Mouse (Mus musculus) embryonic facial prominence, embryonic 15.5 days (tissue): ENCODE data around the gene 1110017D15Rik. TPM values are rescaled to one million over a fixed set of nuclear protein-coding genes. Genes with fewer than 3 reads are reported as not detected.

Experiments
- ATAC-seq: fragments of 200-750 bp; cut with Nextera tagmentation; 2 replicates; pipeline ENCODE4 v1.8.0; 2017; ENCODE audit warnings: low read depth, moderate TSS enrichment; ENCODE audit not compliant: insufficient number of reproducible peaks, low FRiP score, low TSS enrichment
- H3K27ac ChIP-seq: fragments of 300-500 bp; sonication (generic); replicated peaks from 2 replicates; pipeline ENCODE4 v1.5.1; 2015; ENCODE audit warnings: mild to moderate bottlenecking, inconsistent platforms
- H3K27me3 ChIP-seq: fragments of 300-500 bp; sonication (generic); 2 replicates; pipeline ENCODE4 v1.6.1; 2015; ENCODE audit warnings: inconsistent platforms
- H3K36me3 ChIP-seq: fragments of 300-500 bp; sonication (generic); 2 replicates; pipeline ENCODE4 v1.6.1; 2015; ENCODE audit warnings: mild to moderate bottlenecking, inconsistent platforms
- H3K4me1 ChIP-seq: fragments of 300-500 bp; sonication (generic); 2 replicates; pipeline ENCODE4 v1.6.1; 2015; ENCODE audit warnings: inconsistent platforms
- H3K4me2 ChIP-seq: fragments of 300-500 bp; sonication (generic); replicated peaks from 2 replicates; pipeline ENCODE4 v1.6.1; 2015; ENCODE audit warnings: mild to moderate bottlenecking, inconsistent platforms
- H3K4me3 ChIP-seq: fragments of 300-500 bp; sonication (generic); replicated peaks from 2 replicates; pipeline ENCODE4 v1.5.1; 2015; ENCODE audit warnings: mild to moderate bottlenecking, inconsistent platforms
- H3K9ac ChIP-seq: fragments of 300-500 bp; sonication (generic); 2 replicates; pipeline ENCODE4 v1.6.1; 2015; ENCODE audit warnings: inconsistent platforms
- H3K9me3 ChIP-seq: fragments of 300-500 bp; sonication (generic); replicated peaks from 2 replicates; pipeline ENCODE4 v1.6.1; 2016; ENCODE audit warnings: inconsistent platforms
- WGBS: fragments of 180-500 bp; shearing (Covaris S2); methylation state at CpG from one replicate; pipeline ENCODE4 v1.1.7; 2015; 5-methylcytosine and 5-hydroxymethylcytosine counted together
- polyA plus RNA-seq: library from polyadenylated mRNA; unstranded; fragments of >200 nt; fragmentation: Nextera tagmentation; extraction: Ambion mirVana; gene quantifications from 2 replicates; pipeline ENCODE4 v1.2.1, GENCODE M21; 2015

The 1110017D15Rik gene
- polyA plus RNA-seq, 1 experiment from 2014 or later: 31.4 TPM

DNA sequence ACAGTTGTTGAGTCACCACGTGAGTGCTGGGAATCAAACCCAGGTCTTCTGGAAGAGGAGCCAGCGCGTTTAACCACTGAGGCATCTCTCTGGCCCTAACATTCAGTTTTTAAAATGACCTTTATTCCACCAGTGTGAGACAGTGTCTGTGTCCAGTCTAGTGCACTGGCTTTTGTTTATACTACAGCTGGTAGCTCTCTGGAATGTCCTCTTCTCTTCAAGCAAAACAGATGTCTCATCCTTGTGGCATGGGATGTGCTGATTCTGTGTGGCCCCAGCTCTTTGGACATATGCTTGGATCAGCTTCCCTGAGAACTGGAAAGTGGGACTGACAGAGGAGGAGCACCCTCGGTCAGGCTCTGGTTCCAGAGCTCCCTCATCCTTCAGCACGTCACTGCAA is 17.7 kb upstream of the 1110017D15Rik start:
- no peaks in the 10 kb centered on the region for H3K36me3 ChIP-seq
- H3K4me2 ChIP-seq: no peak overlapping the region
- H3K9ac ChIP-seq: no peak overlapping the region
- no peaks in the 10 kb centered on the region for H3K9me3 ChIP-seq
- H3K27me3 ChIP-seq: no peaks in the 10 kb centered on the region; the same call in 1 of the 2 replicates
- no peak overlapping the region for H3K4me3 ChIP-seq
- H3K4me1 ChIP-seq: no peaks in the 10 kb centered on the region
- H3K27ac ChIP-seq: no peak overlapping the region
- no peak for ATAC-seq
- WGBS: 80% methylated on average over 5 of the region's 5 CpGs

DNA sequence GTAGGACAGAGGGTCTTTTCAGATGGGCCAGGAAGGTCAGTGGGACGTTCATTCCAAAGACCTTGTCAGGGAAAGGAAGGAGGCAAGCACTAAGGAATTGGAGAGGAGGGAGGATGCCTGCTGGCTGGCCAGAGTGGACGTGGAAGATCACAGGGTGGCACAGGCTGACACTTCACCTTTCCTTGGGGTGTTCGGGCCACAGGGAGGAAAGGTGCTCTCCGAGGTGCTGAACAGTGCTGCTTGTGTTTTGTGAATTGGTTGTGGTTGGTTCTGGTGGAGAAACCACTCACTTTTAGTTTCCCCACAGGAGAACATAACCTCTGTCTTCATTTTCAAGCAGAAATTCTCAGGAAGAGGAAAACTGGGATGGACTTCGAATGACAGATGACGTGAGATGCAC is 15.3 kb upstream of the 1110017D15Rik start:
- no peak for ATAC-seq
- Histone ChIP-seq H3K9me3 (no peaks in the 10 kb centered on the region), H3K4me3 (no peak overlapping the region), H3K9ac (no peak overlapping the region), H3K36me3 (no peaks in the 10 kb centered on the region), H3K27ac (no peak overlapping the region), H3K27me3 (peaks cover 5% of the 10 kb centered on the region; the same call in 1 of the 2 replicates), H3K4me2 (no peak overlapping the region), H3K4me1 (no peaks in the 10 kb centered on the region)
- WGBS: 24% methylated on average over 6 of the region's 6 CpGs

DNA sequence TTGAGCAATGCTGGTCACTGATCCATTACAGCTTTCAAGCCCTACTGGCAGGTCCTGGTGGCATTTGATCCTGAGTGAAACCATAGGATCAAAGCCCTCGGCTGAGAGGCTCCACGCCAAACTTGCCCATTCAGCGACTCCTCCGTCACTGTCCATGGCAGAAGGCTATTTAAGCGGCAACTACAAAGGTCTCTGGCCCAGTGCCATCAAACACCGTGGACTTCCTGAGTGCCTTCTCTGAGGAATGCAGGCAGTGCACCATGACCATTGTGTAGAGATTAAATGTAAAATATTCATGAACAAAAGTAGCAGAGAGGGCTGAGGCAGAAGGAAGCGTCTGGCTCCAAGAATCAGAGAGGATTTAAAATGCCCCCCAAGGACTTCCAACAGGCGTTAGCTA is 10.9 kb upstream of the 1110017D15Rik start:
- Histone ChIP-seq H3K4me2 (no peak overlapping the region), H3K4me1 (0 out of 2 replicates have a peak, but pooled peaks cover 8% of the 10 kb centered on the region), H3K36me3 (no peaks in the 10 kb centered on the region), H3K4me3 (no peak overlapping the region), H3K9me3 (no peaks in the 10 kb centered on the region), H3K27me3 (peaks cover 5% of the 10 kb centered on the region; the same call in 1 of the 2 replicates), H3K9ac (no peak overlapping the region), H3K27ac (no peak overlapping the region)
- no peak for ATAC-seq
- WGBS: 48% methylated on average over 8 of the region's 8 CpGs

DNA sequence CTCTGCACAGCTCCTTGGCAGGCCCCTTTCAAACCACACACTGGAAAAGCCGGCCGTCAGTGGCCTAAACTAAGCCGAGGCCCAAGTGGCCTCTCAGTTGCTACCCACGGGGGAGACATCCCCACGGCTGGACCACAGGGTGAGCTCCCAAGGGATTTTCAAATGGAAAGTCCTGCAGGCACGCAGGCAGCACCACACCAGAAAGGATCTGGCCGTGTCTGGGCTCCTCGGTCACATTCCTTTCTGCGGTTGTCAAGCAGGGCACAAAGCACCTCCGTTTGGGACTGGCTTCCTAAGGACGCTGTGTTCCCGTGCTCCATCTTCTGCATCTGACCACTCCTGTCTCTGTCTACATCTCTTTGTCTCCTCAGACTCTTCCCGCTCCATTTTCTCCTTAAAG is 9.9 kb upstream of the 1110017D15Rik start:
- Histone ChIP-seq H3K9me3 (no peaks in the 10 kb centered on the region), H3K4me3 (no peak overlapping the region), H3K9ac (no peak overlapping the region), H3K36me3 (no peaks in the 10 kb centered on the region), H3K27me3 (peaks cover 5% of the 10 kb centered on the region; the same call in 1 of the 2 replicates), H3K27ac (no peak overlapping the region), H3K4me2 (no peak overlapping the region), H3K4me1 (0 out of 2 replicates have a peak, but pooled peaks cover 8% of the 10 kb centered on the region)
- 47% methylated on average over 13 of the region's 13 CpGs for WGBS
- ATAC-seq: no peak

DNA sequence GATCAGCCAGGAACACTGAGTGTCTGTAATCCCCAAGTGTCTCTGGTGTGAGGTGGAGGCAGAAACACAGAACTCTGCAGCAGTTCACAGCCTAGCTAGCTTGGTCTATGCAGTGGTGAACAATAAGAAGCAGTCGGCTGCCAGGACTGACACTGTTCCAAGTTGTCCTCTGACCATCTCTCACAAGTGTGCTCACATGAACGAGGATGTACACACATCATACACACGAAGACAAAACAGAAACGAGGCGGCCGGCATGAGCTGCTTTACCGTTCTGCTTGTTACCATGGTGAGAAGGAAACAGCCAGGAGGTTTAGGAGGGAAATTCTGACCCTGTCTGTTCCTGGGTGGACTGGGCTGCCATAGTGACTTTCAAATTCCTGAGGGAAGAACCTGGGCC is 9.4 kb upstream of the 1110017D15Rik start:
- Histone ChIP-seq H3K36me3 (no peaks in the 10 kb centered on the region), H3K9ac (no peak overlapping the region), H3K4me2 (no peak overlapping the region), H3K27ac (no peak overlapping the region), H3K4me1 (0 out of 2 replicates have a peak, but pooled peaks cover 8% of the 10 kb centered on the region), H3K4me3 (no peak overlapping the region), H3K9me3 (no peaks in the 10 kb centered on the region), H3K27me3 (peaks cover 8% of the 10 kb centered on the region; the same call in 1 of the 2 replicates)
- 65% methylated on average over 7 of the region's 7 CpGs for WGBS
- no peak for ATAC-seq

DNA sequence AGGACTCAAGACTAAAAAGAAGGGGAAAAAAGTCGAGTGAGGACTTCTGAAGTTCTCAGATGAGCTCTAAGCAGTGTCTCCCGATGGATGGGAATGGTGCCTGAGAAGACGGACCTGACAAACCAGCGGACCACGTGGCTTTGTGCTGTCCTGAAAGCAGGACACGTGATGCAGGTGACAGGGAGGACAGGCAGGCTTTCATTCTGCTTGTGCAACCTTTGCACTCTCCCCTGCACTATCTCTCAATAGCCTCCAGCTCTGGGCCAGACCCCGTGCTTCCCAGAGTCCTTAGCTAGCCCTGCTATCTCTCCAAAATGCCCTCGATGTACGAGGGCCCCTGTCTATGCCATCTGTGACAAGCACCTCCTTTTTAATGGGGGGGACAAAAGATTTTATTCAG is 7.7 kb upstream of the 1110017D15Rik start:
- peaks cover 8% of the 10 kb centered on the region; the same call in 1 of the 2 replicates for H3K27me3 ChIP-seq
- WGBS: 63% methylated on average over 9 of the region's 9 CpGs

DNA sequence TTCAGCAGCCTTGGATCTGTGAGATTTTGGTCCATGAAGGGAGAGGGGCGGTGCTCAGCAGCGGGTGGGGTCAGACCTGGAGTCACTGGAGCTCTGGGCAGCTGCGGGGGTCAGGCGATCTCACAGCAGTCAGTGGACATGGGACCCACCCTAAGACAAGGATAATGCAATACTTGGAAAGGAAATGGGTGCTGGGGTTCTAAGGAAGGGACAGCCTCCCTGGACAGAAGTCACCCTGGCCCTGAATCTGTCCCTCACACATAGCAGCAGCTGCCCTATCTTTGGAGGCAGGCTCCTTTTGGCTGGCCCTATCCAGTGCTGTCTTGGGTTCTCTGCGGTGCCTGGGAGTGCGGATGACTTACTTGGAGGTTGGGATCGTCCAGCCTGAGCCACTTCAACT is 6.7 kb upstream of the 1110017D15Rik start:
- Histone ChIP-seq H3K4me2 (no peak overlapping the region), H3K9ac (no peak overlapping the region), H3K36me3 (no peaks in the 10 kb centered on the region), H3K9me3 (no peaks in the 10 kb centered on the region), H3K4me1 (0 out of 2 replicates have a peak, but pooled peaks cover 8% of the 10 kb centered on the region), H3K4me3 (no peak overlapping the region), H3K27me3 (peaks cover 8% of the 10 kb centered on the region; the same call in 1 of the 2 replicates), H3K27ac (no peak overlapping the region)
- 73% methylated on average over 7 of the region's 7 CpGs for WGBS
- no peak for ATAC-seq

More for the DNA sequence above, 7.7 kb upstream of the 1110017D15Rik start:
- H3K36me3 ChIP-seq: no peaks in the 10 kb centered on the region
- no peak overlapping the region for H3K27ac ChIP-seq
- H3K4me3 ChIP-seq: no peak overlapping the region
- H3K4me1 ChIP-seq: 0 out of 2 replicates have a peak, but pooled peaks cover 8% of the 10 kb centered on the region
- no peak for ATAC-seq
- no peaks in the 10 kb centered on the region for H3K9me3 ChIP-seq
- H3K4me2 ChIP-seq: no peak overlapping the region
- no peak overlapping the region for H3K9ac ChIP-seq

DNA sequence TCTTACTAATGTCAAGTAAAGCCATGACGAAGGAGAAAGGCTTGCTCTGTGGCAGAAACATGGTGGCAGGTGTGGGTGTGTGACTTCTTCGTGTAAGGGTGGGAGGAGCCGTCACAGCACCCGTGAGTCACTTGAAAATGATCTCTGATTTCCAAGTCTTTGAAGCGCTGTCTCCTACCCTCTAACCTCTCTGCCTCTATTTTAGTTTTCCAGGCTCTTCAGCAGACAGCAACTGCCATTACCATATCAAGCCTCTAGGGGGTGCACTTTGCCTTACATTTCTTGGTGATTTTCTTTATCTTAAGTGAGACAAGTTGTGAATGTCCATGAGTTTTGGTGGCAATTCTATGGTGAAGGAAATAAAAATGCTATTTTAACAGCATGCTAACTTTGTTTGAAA is 5.7 kb upstream of the 1110017D15Rik start:
- ATAC-seq: no peak
- Histone ChIP-seq H3K4me3 (no peak overlapping the region), H3K27me3 (peaks cover 5% of the 10 kb centered on the region; the same call in 1 of the 2 replicates), H3K9ac (no peak overlapping the region), H3K4me2 (no peak overlapping the region), H3K27ac (no peak overlapping the region), H3K36me3 (no peaks in the 10 kb centered on the region), H3K4me1 (0 out of 2 replicates have a peak, but pooled peaks cover 8% of the 10 kb centered on the region), H3K9me3 (no peaks in the 10 kb centered on the region)
- 49% methylated on average over 5 of the region's 5 CpGs for WGBS

DNA sequence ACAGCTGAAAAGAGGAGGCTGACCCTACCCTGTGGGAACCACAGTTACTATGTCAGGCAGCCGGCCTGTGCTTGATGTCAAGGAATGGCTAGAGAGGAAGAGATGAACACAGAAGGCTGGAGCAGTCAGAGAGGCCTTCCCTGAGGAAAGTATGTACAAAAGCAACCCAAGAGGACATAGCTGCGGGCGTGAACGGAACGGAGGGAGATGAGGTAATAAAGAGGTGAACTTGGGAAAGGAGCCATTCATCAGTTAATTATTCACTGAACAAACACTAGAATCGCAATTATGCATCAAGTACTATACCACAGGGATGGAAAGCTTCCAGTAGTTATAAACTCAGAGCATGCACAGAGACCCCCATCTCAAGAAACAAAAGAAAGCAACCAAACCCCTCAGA is 5.0 kb upstream of the 1110017D15Rik start:
- Histone ChIP-seq H3K4me3 (no peak overlapping the region), H3K9me3 (no peaks in the 10 kb centered on the region), H3K27ac (no peak overlapping the region), H3K9ac (no peak overlapping the region), H3K4me1 (0 out of 2 replicates have a peak, but pooled peaks cover 7% of the 10 kb centered on the region), H3K27me3 (peaks cover 4% of the 10 kb centered on the region; the same call in 1 of the 2 replicates), H3K36me3 (no peaks in the 10 kb centered on the region), H3K4me2 (no peak overlapping the region)
- 82% methylated on average over 6 of the region's 6 CpGs for WGBS
- no peak for ATAC-seq

DNA sequence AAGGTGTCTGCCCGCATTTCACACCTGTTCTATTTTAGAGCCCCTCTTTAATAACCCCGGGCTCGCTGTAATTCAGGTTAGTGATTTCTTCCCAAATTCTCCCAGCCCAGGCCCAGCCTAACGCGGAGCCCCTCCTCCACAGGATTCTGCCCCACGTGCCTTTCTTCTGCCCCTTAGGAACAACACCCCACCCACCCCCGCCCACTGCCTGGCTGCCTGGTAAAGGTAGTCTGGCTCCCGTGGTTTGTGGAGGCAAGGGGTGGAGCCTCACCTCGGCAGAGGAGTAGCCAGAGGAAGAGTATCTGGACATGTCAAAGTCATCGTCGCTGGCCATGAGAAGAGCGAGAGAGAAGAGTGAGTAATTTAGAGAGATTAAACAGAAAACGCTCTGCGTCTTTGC is 3.5 kb upstream of the 1110017D15Rik start:
- no peak overlapping the region for H3K27ac ChIP-seq
- peaks cover 4% of the 10 kb centered on the region; the same call in 1 of the 2 replicates for H3K27me3 ChIP-seq
- WGBS: 39% methylated on average over 14 of the region's 14 CpGs
- ATAC-seq: no peak
- no peak overlapping the region for H3K4me2 ChIP-seq
- no peak overlapping the region for H3K4me3 ChIP-seq
- H3K36me3 ChIP-seq: no peaks in the 10 kb centered on the region
- no peaks in the 10 kb centered on the region for H3K4me1 ChIP-seq
- no peaks in the 10 kb centered on the region for H3K9me3 ChIP-seq
- H3K9ac ChIP-seq: no peak overlapping the region

DNA sequence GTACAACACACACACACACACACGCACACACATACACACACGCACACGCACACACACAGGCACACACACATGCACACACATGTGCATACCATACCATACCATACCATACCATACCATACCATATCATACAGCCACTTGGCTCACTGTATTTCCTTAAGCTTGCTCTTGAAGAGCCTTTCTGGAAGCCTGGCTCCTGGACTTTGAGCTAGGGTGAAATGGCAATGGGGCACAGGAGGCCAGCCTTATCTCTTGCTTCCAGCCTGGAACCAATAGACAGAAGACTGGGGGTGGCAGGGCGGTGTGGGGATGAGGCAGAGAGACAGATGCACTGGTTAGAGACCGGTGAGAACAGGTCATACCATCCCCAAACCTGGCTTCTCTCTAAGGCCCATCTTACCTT is 2.1 kb upstream of the 1110017D15Rik start:
- Histone ChIP-seq H3K9me3 (no peaks in the 10 kb centered on the region), H3K9ac (no peak overlapping the region), H3K27me3 (peaks cover 4% of the 10 kb centered on the region; the same call in 1 of the 2 replicates), H3K27ac (no peak overlapping the region), H3K4me2 (no peak overlapping the region), H3K36me3 (no peaks in the 10 kb centered on the region), H3K4me3 (no peak overlapping the region), H3K4me1 (no peaks in the 10 kb centered on the region)
- no peak for ATAC-seq
- 91% methylated on average over 5 of the region's 5 CpGs for WGBS

DNA sequence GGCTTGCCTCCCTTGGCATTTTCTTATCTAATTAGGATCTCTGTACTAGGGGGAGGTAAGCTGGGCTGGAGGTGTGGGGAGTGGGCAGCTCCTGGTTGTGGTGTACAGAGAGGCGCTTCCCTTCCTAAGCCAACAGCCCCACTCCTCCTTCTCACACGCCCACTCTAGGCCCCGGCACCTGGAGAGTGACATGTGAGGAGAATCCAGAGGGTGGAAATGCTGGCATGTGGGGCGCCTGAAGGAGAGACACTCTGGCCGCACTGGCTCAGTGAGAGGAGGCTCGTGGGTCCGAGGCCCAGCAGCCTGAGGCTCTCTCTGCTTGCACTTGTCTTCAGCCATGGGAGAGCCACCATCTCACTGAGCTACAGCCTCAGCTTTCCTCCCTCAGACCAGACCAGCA is 1.2 kb upstream of the 1110017D15Rik start:
- Histone ChIP-seq H3K4me3 (no peak overlapping the region), H3K27me3 (peaks cover 4% of the 10 kb centered on the region; the same call in 1 of the 2 replicates), H3K4me2 (no peak overlapping the region), H3K36me3 (no peaks in the 10 kb centered on the region), H3K9me3 (no peaks in the 10 kb centered on the region), H3K27ac (no peak overlapping the region), H3K4me1 (peaks cover 5% of the 10 kb centered on the region), H3K9ac (no peak overlapping the region)
- WGBS: 70% methylated on average over 7 of the region's 7 CpGs
- no peak for ATAC-seq
